Mouse (Mus musculus) liver, postnatal 0 days (tissue): Measurements from ENCODE around the gene Cwc22. TPM values are rescaled to one million over a fixed set of nuclear protein-coding genes. Genes with fewer than 3 reads are reported as not detected.

Experiments
- ATAC-seq: fragments of 200-750 bp; cut with Nextera tagmentation; 2 replicates; pipeline ENCODE4 v1.8.0; 2017; ENCODE audit warnings: mild to moderate bottlenecking, moderate library complexity
- DNase-seq: peaks from one replicate; pipeline ENCODE4 v3.0.0-alpha.2; 2016
- H3K27ac ChIP-seq: fragments of 300-500 bp; sonication (generic); 2 replicates; pipeline ENCODE4 v1.5.1; 2014; ENCODE audit warnings: antibody characterized with exemption, moderate library complexity, mild to moderate bottlenecking, low read depth
- H3K27me3 ChIP-seq: fragments of 300-500 bp; sonication (generic); 2 replicates; pipeline ENCODE4 v1.6.1; 2014; ENCODE audit warnings: low read length, control low read depth, mixed read lengths; ENCODE audit not compliant: insufficient read depth
- H3K36me3 ChIP-seq: fragments of 300-500 bp; sonication (generic); replicated peaks from 2 replicates; pipeline ENCODE4 v1.6.1; 2014; ENCODE audit warnings: mild to moderate bottlenecking, control low read depth, low read length, moderate library complexity, mixed read lengths; ENCODE audit not compliant: insufficient read depth
- H3K4me1 ChIP-seq: fragments of 300-500 bp; sonication (generic); 2 replicates; pipeline ENCODE4 v1.6.1; 2014; ENCODE audit warnings: antibody characterized with exemption, mild to moderate bottlenecking, control low read depth; ENCODE audit not compliant: insufficient read depth
- H3K4me2 ChIP-seq: fragments of 300-500 bp; sonication (generic); 2 replicates; pipeline ENCODE4 v1.6.1; 2014; ENCODE audit warnings: low read depth, mild to moderate bottlenecking, low read length, moderate library complexity, mixed read lengths
- H3K4me3 ChIP-seq: fragments of 300-500 bp; sonication (generic); 2 replicates; pipeline ENCODE4 v1.5.1; 2014; ENCODE audit warnings: low read depth, low read length
- H3K9ac ChIP-seq: fragments of 300-500 bp; sonication (generic); replicated peaks from 2 replicates; pipeline ENCODE4 v1.6.1; 2014; ENCODE audit warnings: mild to moderate bottlenecking, moderate library complexity
- H3K9me3 ChIP-seq: fragments of 300-500 bp; sonication (generic); 2 replicates; pipeline ENCODE4 v1.6.1; 2016; ENCODE audit warnings: mild to moderate bottlenecking, control low read depth, low read length, mixed read lengths
- CTCF ChIP-seq: sonication (generic); IDR thresholded peaks from 2 replicates; pipeline ENCODE4 v1.5.1; 2016; ENCODE audit warnings: antibody characterized with exemption, low read depth
- EP300 ChIP-seq: IDR thresholded peaks from 2 replicates; pipeline ENCODE4 v1.6.1; 2016; ENCODE audit warnings: antibody characterized with exemption, low read depth, mild to moderate bottlenecking
- WGBS: fragments of 180-500 bp; shearing (Covaris S2); extraction: QIAGEN DNeasy Blood & Tissue Kit; methylation state at CpG from one replicate; pipeline ENCODE4 v1.1.7; 2014; ENCODE audit not compliant: insufficient replicate concordance; 5-methylcytosine and 5-hydroxymethylcytosine counted together
- polyA plus RNA-seq: library from polyadenylated mRNA; unstranded; fragments of >200 nt; fragmentation: Nextera tagmentation; extraction: Ambion mirVana; gene quantifications from 2 replicates; pipeline ENCODE4 v1.2.1, GENCODE M21; 2015

Cwc22 gene
- polyA plus RNA-seq, 1 experiment from 2014 or later, result 9.0 TPM

GRCm38 (mm10) chr2:77901269-77901668, 44.9 kb downstream of the Cwc22 start:
- Histone ChIP-seq H3K27me3 (no peaks in the 10 kb centered on the region), H3K4me2 (no peak overlapping the region), H3K4me1 (no peaks in the 10 kb centered on the region), H3K9me3 (no peaks in the 10 kb centered on the region), H3K27ac (no peak overlapping the region), H3K36me3 (peaks cover 54% of the 10 kb centered on the region), H3K4me3 (no peak overlapping the region), H3K9ac (no peak overlapping the region)
- 86% methylated on average over 5 of the region's 5 CpGs for WGBS
- DNase-seq (no peak), ATAC-seq (no peak)
- TF ChIP-seq EP300 (no peak), CTCF (no peak)

DNA sequence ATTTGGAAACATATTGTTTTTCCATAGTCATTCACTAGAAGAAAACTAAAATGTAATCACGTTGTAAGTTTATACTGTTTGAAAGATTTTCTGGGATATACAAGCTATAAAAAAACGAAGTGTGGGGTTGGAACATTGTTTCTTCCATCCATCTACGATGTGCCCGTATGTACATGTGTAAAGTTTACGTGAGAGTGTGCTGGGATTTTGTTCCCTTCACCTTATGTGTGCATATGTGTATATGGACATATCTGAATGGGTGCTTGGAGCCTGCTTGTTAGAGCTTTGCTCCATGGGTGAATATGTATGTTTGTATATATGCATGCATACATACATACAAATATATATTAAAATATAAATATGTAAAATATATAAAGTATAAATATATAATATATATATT, 45.4 kb downstream of the Cwc22 start:
- WGBS, result 92% methylated on average over 5 of the region's 5 CpGs
- H3K9ac ChIP-seq, result no peak overlapping the region
- H3K9me3 ChIP-seq, result no peaks in the 10 kb centered on the region
- no peak overlapping the region for H3K4me3 ChIP-seq
- H3K36me3 ChIP-seq, result peaks cover 49% of the 10 kb centered on the region
- no peaks in the 10 kb centered on the region for H3K27me3 ChIP-seq
- H3K27ac ChIP-seq, result no peak overlapping the region
- ATAC-seq (no peak), DNase-seq (no peak)
- no peak overlapping the region for H3K4me2 ChIP-seq
- no peaks in the 10 kb centered on the region for H3K4me1 ChIP-seq
- TF ChIP-seq CTCF (no peak), EP300 (no peak)

DNA sequence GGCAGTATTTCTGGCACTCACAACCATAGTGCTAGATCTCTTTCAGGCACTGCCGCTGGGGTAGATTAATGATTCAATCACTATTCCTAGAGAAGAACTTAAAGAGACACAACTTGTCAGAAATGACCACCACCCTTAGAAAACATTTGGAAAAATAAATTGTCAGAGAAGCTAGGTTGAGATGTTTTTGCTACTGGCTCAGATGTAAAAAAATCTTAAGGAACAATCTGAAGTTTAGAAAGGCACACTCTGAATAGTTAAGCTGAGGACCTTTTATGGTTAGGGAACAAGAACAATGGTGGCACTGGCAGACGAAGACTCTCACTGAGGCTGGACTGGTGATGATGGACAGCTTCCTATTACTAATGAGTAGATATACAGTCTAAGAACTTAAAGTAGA, 46.1 kb downstream of the Cwc22 start:
- ATAC-seq (no peak), DNase-seq (no peak)
- Histone ChIP-seq H3K9me3 (no peaks in the 10 kb centered on the region), H3K27ac (no peak overlapping the region), H3K9ac (no peak overlapping the region), H3K27me3 (no peaks in the 10 kb centered on the region), H3K4me3 (no peak overlapping the region), H3K4me1 (no peaks in the 10 kb centered on the region), H3K36me3 (peaks cover 48% of the 10 kb centered on the region), H3K4me2 (no peak overlapping the region)
- WGBS, result 87% methylated on average over 2 of the region's 2 CpGs
- TF ChIP-seq EP300 (no peak), CTCF (no peak)

GRCm38 (mm10) chr2:77898436-77898835, 47.7 kb downstream of the Cwc22 start:
- no peak for DNase-seq

DNA sequence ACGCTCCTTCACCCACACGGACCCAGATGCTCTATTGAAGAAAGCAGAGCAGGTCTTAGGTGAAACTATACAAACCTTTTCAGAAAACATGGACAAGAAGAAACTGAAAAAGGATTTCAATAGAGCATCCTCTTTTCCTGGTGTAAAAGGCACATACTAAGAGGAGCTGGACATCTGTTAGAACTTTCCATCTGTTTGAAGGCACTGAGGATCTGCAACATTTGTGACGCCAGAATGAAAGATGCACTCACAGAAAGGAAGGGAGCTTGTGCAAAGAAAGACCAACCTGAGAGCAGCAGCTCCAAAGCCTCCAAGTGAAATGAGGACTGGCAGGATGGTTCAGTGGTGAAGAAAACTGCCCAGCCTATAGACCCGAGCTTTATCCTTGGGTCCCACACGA, 48.2 kb downstream of the Cwc22 start:
- H3K4me2 ChIP-seq, result no peak overlapping the region
- 81% methylated on average over 5 of the region's 5 CpGs for WGBS
- TF ChIP-seq CTCF (no peak), EP300 (no peak)
- no peak overlapping the region for H3K4me3 ChIP-seq
- DNase-seq, result no peak
- no peaks in the 10 kb centered on the region for H3K27me3 ChIP-seq
- H3K27ac ChIP-seq, result no peak overlapping the region
- no peaks in the 10 kb centered on the region for H3K9me3 ChIP-seq
- ATAC-seq, result no peak
- no peaks in the 10 kb centered on the region for H3K4me1 ChIP-seq
- H3K36me3 ChIP-seq, result peaks cover 42% of the 10 kb centered on the region
- H3K9ac ChIP-seq, result no peak overlapping the region

More at GRCm38 (mm10) chr2:77898436-77898835, 47.7 kb downstream of the Cwc22 start:
- Histone ChIP-seq H3K4me1 (no peaks in the 10 kb centered on the region), H3K9ac (no peak overlapping the region), H3K27ac (no peak overlapping the region), H3K27me3 (no peaks in the 10 kb centered on the region), H3K4me3 (no peak overlapping the region), H3K36me3 (peaks cover 47% of the 10 kb centered on the region), H3K9me3 (no peaks in the 10 kb centered on the region), H3K4me2 (no peak overlapping the region)
- no peak for TF ChIP-seq EP300
- TF ChIP-seq CTCF, result no peak
- WGBS, result 91% methylated on average over 2 of the region's 2 CpGs
- ATAC-seq, result no peak

DNA sequence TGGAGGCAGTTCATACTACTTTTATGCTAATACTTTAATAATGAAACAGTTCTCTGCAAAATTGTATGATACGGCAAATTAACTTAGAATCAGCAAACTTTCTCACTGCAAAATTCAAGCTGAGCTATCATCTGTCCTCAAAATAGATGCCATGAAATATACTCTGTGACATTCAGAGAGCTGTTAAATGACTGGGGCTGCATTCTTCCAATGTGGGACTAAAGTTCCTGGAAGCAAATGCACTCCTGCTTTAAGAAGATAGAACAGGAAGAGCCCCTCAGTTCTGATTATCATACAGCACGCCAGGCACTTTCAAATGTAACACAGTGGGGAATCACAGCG, 48.6 kb downstream of the Cwc22 start:
- 79% methylated on average over 3 of the region's 3 CpGs for WGBS
- Histone ChIP-seq H3K4me2 (no peak overlapping the region), H3K4me3 (no peak overlapping the region), H3K9ac (no peak overlapping the region), H3K9me3 (no peaks in the 10 kb centered on the region), H3K27ac (no peak overlapping the region), H3K4me1 (no peaks in the 10 kb centered on the region), H3K36me3 (peaks cover 42% of the 10 kb centered on the region), H3K27me3 (no peaks in the 10 kb centered on the region)
- TF ChIP-seq EP300 (no peak), CTCF (no peak)
- DNase-seq, result no peak
- no peak for ATAC-seq
